Mouse (Mus musculus): ENCODE data around the gene 1110065P20Rik. TPM values are rescaled to one million over a fixed set of nuclear protein-coding genes. Genes with fewer than 3 reads are reported as not detected.

Gene 1110065P20Rik
- polyA plus RNA-seq, 1 experiment from 2014 or later, result 47.4 TPM

DNA sequence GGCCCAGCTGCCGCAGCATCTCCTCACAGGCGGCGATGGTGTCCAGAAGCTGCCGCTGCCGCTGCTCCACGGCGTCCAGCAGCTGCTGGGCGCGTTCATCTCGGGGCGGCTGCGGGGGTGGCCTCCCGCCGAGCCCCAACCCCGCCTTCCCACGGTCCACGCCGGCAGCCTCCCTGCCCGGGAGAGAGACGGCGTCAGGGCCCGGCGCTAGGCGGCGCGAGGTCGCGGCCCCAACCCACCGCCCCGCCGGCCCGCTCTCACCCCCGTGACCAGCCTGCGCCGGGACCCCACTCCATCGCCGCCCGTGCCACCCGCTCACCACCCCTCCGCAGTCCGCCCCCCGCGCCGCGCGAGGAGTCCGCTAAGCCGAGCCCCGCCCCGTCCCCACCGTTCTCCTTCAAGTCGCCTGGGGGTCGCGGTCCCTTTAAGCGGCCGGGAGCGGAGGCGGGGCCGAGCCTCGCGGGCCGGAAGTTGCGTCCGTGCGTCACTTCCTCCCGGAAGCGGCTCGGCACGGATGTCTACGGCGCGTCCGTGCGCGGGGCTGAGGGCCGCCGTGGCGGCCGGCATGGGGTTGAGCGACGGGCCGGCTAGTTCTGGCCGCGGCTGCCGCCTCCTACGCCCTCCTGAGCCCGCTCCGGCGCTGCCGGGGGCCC, 609 bp downstream of the 1110065P20Rik start, which contains the start of gene Yrdc:
Gene Yrdc (plus strand): TSS at position 419 of the 653 bp plus-strand sequence.
- Histone ChIP-seq H3K4me1 (ENCODE audit: control insufficient read depth, insufficient read depth, low read length) (peaks cover 16% of the 10 kb centered on the region), H3K9ac (ENCODE audit: low read length) (peak within 1 kb of the TSS; percentile 93), H3K36me3 (ENCODE audit: control insufficient read depth, insufficient read depth, low read length) (peaks cover 9% of the 10 kb centered on the region; the same call in 1 of the 2 replicates), H3K4me3 (replicated peaks; ENCODE audit: low read length) (peak within 1 kb of the TSS; percentile 91), H3K27me3 (ENCODE audit: control insufficient read depth, insufficient read depth, low read length) (no peaks in the 10 kb centered on the region), H3K4me2 (ENCODE audit: low read depth, low read length) (peak within 1 kb of the TSS; percentile 77), H3K9me3 (replicated peaks; ENCODE audit: control insufficient read depth, low read length) (no peaks in the 10 kb centered on the region), H3K27ac (ENCODE audit: low read length) (peak within 1 kb of the TSS; percentile 90)
- ATAC-seq (ENCODE audit: insufficient read depth, low FRiP score), result peak; percentile 94
- WGBS, result under 1% methylated on average over 88 of the region's 90 CpGs

DNA sequence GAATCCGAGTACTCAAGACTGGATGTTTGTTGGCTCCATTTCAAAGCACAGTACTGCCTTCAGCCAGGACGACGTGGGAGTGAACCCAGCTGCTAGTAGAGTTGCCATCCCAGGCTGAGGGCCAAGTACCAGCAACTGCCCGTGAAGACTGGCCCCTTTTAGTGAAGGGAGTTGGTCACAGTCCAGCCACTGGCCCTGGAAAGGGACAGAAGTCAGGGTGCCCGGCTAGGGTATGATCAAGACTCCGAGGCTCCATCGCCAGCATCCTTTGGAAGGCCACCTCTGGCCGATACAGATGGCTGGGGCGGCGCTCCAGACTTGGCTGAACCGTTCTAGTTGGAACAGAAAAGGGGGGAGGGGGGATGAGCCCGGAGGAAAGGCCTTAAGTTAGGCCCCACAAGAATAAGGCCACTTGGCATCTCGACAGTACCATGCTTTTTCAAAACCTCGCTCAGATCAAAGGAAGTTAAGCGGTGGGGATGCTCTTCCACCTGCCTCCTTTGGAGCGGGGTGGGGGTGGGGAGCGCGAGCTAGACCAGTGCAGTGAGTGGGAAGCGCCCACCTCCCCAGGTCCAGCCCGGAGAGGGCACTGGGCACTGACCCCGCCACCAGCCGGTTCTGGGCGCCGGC, 1.2 kb downstream of the 1110065P20Rik start:
- Histone ChIP-seq H3K27me3 (ENCODE audit: control insufficient read depth, insufficient read depth, low read length) (no peaks in the 10 kb centered on the region), H3K4me1 (ENCODE audit: control insufficient read depth, insufficient read depth, low read length) (peaks cover 16% of the 10 kb centered on the region), H3K27ac (ENCODE audit: low read length) (peak overlapping the region; percentile 90), H3K9me3 (replicated peaks; ENCODE audit: control insufficient read depth, low read length) (no peaks in the 10 kb centered on the region), H3K9ac (ENCODE audit: low read length) (peak overlapping the region; percentile 93), H3K36me3 (ENCODE audit: control insufficient read depth, insufficient read depth, low read length) (peaks cover 9% of the 10 kb centered on the region; the same call in 1 of the 2 replicates), H3K4me2 (ENCODE audit: low read depth, low read length) (peak overlapping the region; percentile 77), H3K4me3 (replicated peaks; ENCODE audit: low read length) (peak overlapping the region; percentile 91)
- ATAC-seq (ENCODE audit: insufficient read depth, low FRiP score), result peak; percentile 14; the same call in 1 of the 2 replicates
- 3% methylated on average over 24 of the region's 24 CpGs for WGBS

DNA sequence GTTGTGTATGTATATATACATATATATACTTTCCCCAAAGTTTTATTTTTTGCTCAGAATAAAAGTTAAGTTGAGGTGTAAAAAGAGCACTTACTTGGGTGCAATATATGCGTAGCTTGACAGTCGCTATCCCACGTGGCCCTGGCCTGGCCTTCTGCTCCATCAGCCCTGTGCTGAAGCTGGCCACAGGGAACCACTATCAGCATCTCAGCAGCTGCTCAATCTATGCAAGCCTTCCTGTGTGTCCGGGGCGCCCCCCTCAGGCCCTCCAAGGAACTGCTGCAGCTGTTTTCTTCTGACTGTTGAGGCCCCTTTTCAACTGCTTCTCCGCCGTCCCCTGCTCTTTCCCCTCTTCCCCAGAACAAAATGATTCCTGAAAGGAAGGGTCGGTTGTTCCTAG, 3.4 kb downstream of the 1110065P20Rik start:
- no peaks in the 10 kb centered on the region for H3K9me3 ChIP-seq (replicated peaks; ENCODE audit: control insufficient read depth, low read length)
- H3K4me2 ChIP-seq (ENCODE audit: low read depth, low read length), result no peak overlapping the region
- 0 out of 2 replicates have a peak overlapping the region, but pooled peaks have one; percentile 8 for H3K9ac ChIP-seq (ENCODE audit: low read length)
- no peak overlapping the region for H3K27ac ChIP-seq (ENCODE audit: low read length)
- ATAC-seq (ENCODE audit: insufficient read depth, low FRiP score), result no peak
- no peaks in the 10 kb centered on the region for H3K36me3 ChIP-seq (ENCODE audit: control insufficient read depth, insufficient read depth, low read length)
- H3K4me3 ChIP-seq (replicated peaks; ENCODE audit: low read length), result no peak overlapping the region
- no peaks in the 10 kb centered on the region for H3K27me3 ChIP-seq (ENCODE audit: control insufficient read depth, insufficient read depth, low read length)
- 11% methylated on average over 8 of the region's 8 CpGs for WGBS
- peaks cover 16% of the 10 kb centered on the region for H3K4me1 ChIP-seq (ENCODE audit: control insufficient read depth, insufficient read depth, low read length)

GRCm38 (mm10) chr4:124843493-124843892, 7.5 kb downstream of the 1110065P20Rik start:
- Histone ChIP-seq H3K4me2 (ENCODE audit: low read depth, low read length) (no peak overlapping the region), H3K27ac (ENCODE audit: low read length) (no peak overlapping the region), H3K4me3 (replicated peaks; ENCODE audit: low read length) (no peak overlapping the region), H3K4me1 (ENCODE audit: control insufficient read depth, insufficient read depth, low read length) (peaks cover 4% of the 10 kb centered on the region; the same call in 1 of the 2 replicates), H3K9ac (ENCODE audit: low read length) (no peak overlapping the region), H3K9me3 (replicated peaks; ENCODE audit: control insufficient read depth, low read length) (no peaks in the 10 kb centered on the region), H3K36me3 (ENCODE audit: control insufficient read depth, insufficient read depth, low read length) (peaks cover 8% of the 10 kb centered on the region; the same call in 1 of the 2 replicates), H3K27me3 (ENCODE audit: control insufficient read depth, insufficient read depth, low read length) (no peaks in the 10 kb centered on the region)
- ATAC-seq (ENCODE audit: insufficient read depth, low FRiP score), result peak; percentile 31; the same call in 1 of the 2 replicates
- 57% methylated on average over 11 of the region's 11 CpGs for WGBS

DNA sequence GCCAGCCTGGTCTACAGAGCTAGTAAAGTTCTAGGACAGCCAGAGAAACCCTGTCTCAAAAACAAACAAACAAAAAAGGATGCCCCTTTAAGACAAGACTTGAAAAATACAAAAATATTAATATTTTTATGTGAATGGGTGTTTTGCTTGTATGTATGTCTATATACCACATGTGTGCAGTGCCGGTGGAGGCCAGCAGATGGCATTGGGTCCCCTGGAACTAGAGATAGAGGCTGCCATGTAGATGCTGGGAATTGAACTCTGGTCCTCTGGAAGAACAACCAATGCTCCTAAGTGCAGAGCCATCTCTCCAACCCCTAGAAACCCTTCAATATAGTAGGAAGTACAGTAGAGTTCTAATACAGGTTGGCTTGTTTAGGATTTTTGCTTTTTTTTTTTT, 10.0 kb downstream of the 1110065P20Rik start:
- H3K9me3 ChIP-seq (replicated peaks; ENCODE audit: control insufficient read depth, low read length), result no peaks in the 10 kb centered on the region
- H3K4me1 ChIP-seq (ENCODE audit: control insufficient read depth, insufficient read depth, low read length), result no peaks in the 10 kb centered on the region
- no peaks in the 10 kb centered on the region for H3K27me3 ChIP-seq (ENCODE audit: control insufficient read depth, insufficient read depth, low read length)
- no peak for ATAC-seq (ENCODE audit: insufficient read depth, low FRiP score)
- peaks cover 16% of the 10 kb centered on the region; the same call in 1 of the 2 replicates for H3K36me3 ChIP-seq (ENCODE audit: control insufficient read depth, insufficient read depth, low read length)
- H3K9ac ChIP-seq (ENCODE audit: low read length), result no peak overlapping the region
- no peak overlapping the region for H3K27ac ChIP-seq (ENCODE audit: low read length)
- no peak overlapping the region for H3K4me2 ChIP-seq (ENCODE audit: low read depth, low read length)
- H3K4me3 ChIP-seq (replicated peaks; ENCODE audit: low read length), result no peak overlapping the region
- 94% methylated on average over 1 of the region's 1 CpGs for WGBS

DNA sequence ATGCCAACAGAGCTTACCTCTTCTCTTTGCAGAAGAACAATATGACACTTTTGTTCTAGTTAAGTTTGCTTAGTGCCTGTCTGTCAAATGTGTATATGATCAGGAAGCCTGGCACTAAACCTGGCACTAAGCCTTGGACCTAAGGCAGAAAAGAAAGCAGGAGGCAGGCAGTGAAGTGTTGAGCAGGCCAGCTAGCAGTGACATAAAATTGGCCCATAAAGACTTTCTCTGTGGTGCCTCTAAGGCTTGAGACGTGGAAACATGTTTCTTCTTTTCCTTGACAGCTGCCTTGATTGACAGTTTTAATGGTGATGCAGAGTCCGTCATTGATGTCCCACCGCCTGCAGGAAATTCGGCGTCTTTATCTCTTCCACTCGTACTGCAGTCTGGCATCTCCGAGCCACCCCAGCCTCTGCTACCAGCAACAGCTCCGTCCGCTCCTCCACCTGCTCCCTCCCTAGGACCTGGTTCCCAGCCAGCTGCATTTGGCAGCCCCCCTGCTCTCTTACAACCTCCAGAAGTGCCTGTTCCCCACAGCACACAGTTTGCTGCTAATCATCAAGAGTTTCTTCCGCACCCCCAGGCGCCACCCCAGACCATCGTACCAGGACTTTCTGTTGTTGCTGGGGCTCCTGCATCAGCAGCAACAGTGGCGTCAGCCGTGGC, 12.8 kb downstream of the 1110065P20Rik start:
- peaks cover 16% of the 10 kb centered on the region; the same call in 1 of the 2 replicates for H3K36me3 ChIP-seq (ENCODE audit: control insufficient read depth, insufficient read depth, low read length)
- no peak overlapping the region for H3K4me3 ChIP-seq (replicated peaks; ENCODE audit: low read length)
- no peak overlapping the region for H3K27ac ChIP-seq (ENCODE audit: low read length)
- no peaks in the 10 kb centered on the region for H3K9me3 ChIP-seq (replicated peaks; ENCODE audit: control insufficient read depth, low read length)
- 89% methylated on average over 14 of the region's 14 CpGs for WGBS
- no peak overlapping the region for H3K4me2 ChIP-seq (ENCODE audit: low read depth, low read length)
- no peaks in the 10 kb centered on the region for H3K27me3 ChIP-seq (ENCODE audit: control insufficient read depth, insufficient read depth, low read length)
- ATAC-seq (ENCODE audit: insufficient read depth, low FRiP score), result no peak
- no peak overlapping the region for H3K9ac ChIP-seq (ENCODE audit: low read length)
- no peaks in the 10 kb centered on the region for H3K4me1 ChIP-seq (ENCODE audit: control insufficient read depth, insufficient read depth, low read length)

GRCm38 (mm10) chr4:124832796-124833195, 18.2 kb downstream of the 1110065P20Rik start:
- Histone ChIP-seq H3K4me2 (ENCODE audit: low read depth, low read length) (no peak overlapping the region), H3K36me3 (ENCODE audit: control insufficient read depth, insufficient read depth, low read length) (0 out of 2 replicates have a peak, but pooled peaks cover 10% of the 10 kb centered on the region), H3K4me3 (replicated peaks; ENCODE audit: low read length) (no peak overlapping the region), H3K4me1 (ENCODE audit: control insufficient read depth, insufficient read depth, low read length) (no peaks in the 10 kb centered on the region), H3K9me3 (replicated peaks; ENCODE audit: control insufficient read depth, low read length) (no peaks in the 10 kb centered on the region), H3K9ac (ENCODE audit: low read length) (no peak overlapping the region), H3K27ac (ENCODE audit: low read length) (no peak overlapping the region), H3K27me3 (ENCODE audit: control insufficient read depth, insufficient read depth, low read length) (no peaks in the 10 kb centered on the region)
- 92% methylated on average over 10 of the region's 10 CpGs for WGBS
- no peak for ATAC-seq (ENCODE audit: insufficient read depth, low FRiP score)

- no peaks in the 10 kb centered on the region for H3K27me3 ChIP-seq (ENCODE audit: control insufficient read depth, insufficient read depth, low read length)
- no peaks in the 10 kb centered on the region for H3K4me1 ChIP-seq (ENCODE audit: control insufficient read depth, insufficient read depth, low read length)
- peak overlapping the region; percentile 19; the same call in 1 of the 2 replicates for H3K27ac ChIP-seq (ENCODE audit: low read length)
- H3K9ac ChIP-seq (ENCODE audit: low read length), result no peak overlapping the region
- ATAC-seq (ENCODE audit: insufficient read depth, low FRiP score), result no peak
- H3K9me3 ChIP-seq (replicated peaks; ENCODE audit: control insufficient read depth, low read length), result no peaks in the 10 kb centered on the region
- peaks cover 13% of the 10 kb centered on the region; the same call in 1 of the 2 replicates for H3K36me3 ChIP-seq (ENCODE audit: control insufficient read depth, insufficient read depth, low read length)
- no peak overlapping the region for H3K4me2 ChIP-seq (ENCODE audit: low read depth, low read length)
- no peak overlapping the region for H3K4me3 ChIP-seq (replicated peaks; ENCODE audit: low read length)
- WGBS, result 70% methylated on average over 5 of the region's 5 CpGs
Observed at GRCm38 (mm10) chr4:124829671-124830070, 21.3 kb downstream of the 1110065P20Rik start.

Measured in stomach, embryonic 16.5 days (tissue).